Mouse (Mus musculus) embryonic facial prominence, embryonic 14.5 days (tissue): ENCODE results near the gene Clec1b. TPM values are rescaled to one million over a fixed set of nuclear protein-coding genes. Genes with fewer than 3 reads are reported as not detected.

Experiments used
- ATAC-seq: fragments of 200-750 bp; cut with Nextera tagmentation; 2 replicates; pipeline ENCODE4 v1.8.0; 2017; ENCODE audit warnings: low read depth, moderate number of reproducible peaks, moderate TSS enrichment
- DNase-seq: peaks from one replicate; pipeline ENCODE4 v3.0.0-alpha.2; 2015; ENCODE audit warnings: low spot score
- H3K27ac ChIP-seq: fragments of 300-500 bp; sonication (generic); replicated peaks from 2 replicates; pipeline ENCODE4 v1.5.1; 2014; ENCODE audit warnings: low read depth, mild to moderate bottlenecking, low read length, moderate library complexity
- H3K27me3 ChIP-seq: fragments of 300-500 bp; sonication (generic); replicated peaks from 2 replicates; pipeline ENCODE4 v1.6.1; 2014; ENCODE audit warnings: low read length; ENCODE audit not compliant: control insufficient read depth, insufficient read depth
- H3K36me3 ChIP-seq: fragments of 300-500 bp; sonication (generic); 2 replicates; pipeline ENCODE4 v1.6.1; 2014; ENCODE audit warnings: low read length, mixed read lengths; ENCODE audit not compliant: control insufficient read depth, insufficient read depth
- H3K4me1 ChIP-seq: fragments of 300-500 bp; sonication (generic); 2 replicates; pipeline ENCODE4 v1.6.1; 2014; ENCODE audit warnings: antibody characterized with exemption, low read length; ENCODE audit not compliant: control insufficient read depth, insufficient read depth
- H3K4me2 ChIP-seq: fragments of 300-500 bp; sonication (generic); 2 replicates; pipeline ENCODE4 v1.6.1; 2014; ENCODE audit warnings: low read depth, mild to moderate bottlenecking, low read length, moderate library complexity, mixed read lengths
- H3K4me3 ChIP-seq: fragments of 300-500 bp; sonication (generic); 2 replicates; pipeline ENCODE4 v1.5.1; 2014; ENCODE audit warnings: low read depth, mild to moderate bottlenecking, low read length
- H3K9ac ChIP-seq: fragments of 300-500 bp; sonication (generic); 2 replicates; pipeline ENCODE4 v1.6.1; 2014; ENCODE audit warnings: low read depth, mild to moderate bottlenecking, low read length, moderate library complexity, mixed read lengths
- H3K9me3 ChIP-seq: fragments of 300-500 bp; sonication (generic); 2 replicates; pipeline ENCODE4 v1.6.1; 2016; ENCODE audit warnings: low read length; ENCODE audit not compliant: control insufficient read depth
- WGBS: fragments of 180-500 bp; shearing (Covaris S2); extraction: QIAGEN DNeasy Blood & Tissue Kit; methylation state at CpG from one replicate; pipeline ENCODE4 v1.1.7; 2014; 5-methylcytosine and 5-hydroxymethylcytosine counted together
- polyA plus RNA-seq: library from polyadenylated mRNA; unstranded; fragments of >200 nt; fragmentation: Nextera tagmentation; extraction: Ambion mirVana; gene quantifications from 2 replicates; pipeline ENCODE4 v1.2.1, GENCODE M21; 2014

The Clec1b gene
- polyA plus RNA-seq, 1 experiment from 2014 or later: 1.6 TPM

GRCm38 (mm10) chr6:129393732-129394131, 3.4 kb upstream of the Clec1b start:
- DNase-seq: no peak

GRCm38 (mm10) chr6:129399945-129400344, 2.8 kb downstream of the Clec1b start:
- Histone ChIP-seq H3K4me1 (no peaks in the 10 kb centered on the region), H3K4me3 (no peak overlapping the region), H3K4me2 (no peak overlapping the region), H3K27ac (no peak overlapping the region), H3K36me3 (no peaks in the 10 kb centered on the region), H3K9me3 (no peaks in the 10 kb centered on the region), H3K27me3 (no peaks in the 10 kb centered on the region), H3K9ac (no peak overlapping the region)
- ATAC-seq: no peak
- peak; percentile 46 for DNase-seq
- WGBS: 57% methylated on average over 6 of the region's 6 CpGs

More at GRCm38 (mm10) chr6:129393732-129394131, 3.4 kb upstream of the Clec1b start:
- H3K9ac ChIP-seq: no peak overlapping the region
- H3K27ac ChIP-seq: no peak overlapping the region
- ATAC-seq: no peak
- 64% methylated on average over 6 of the region's 6 CpGs for WGBS
- no peaks in the 10 kb centered on the region for H3K9me3 ChIP-seq
- no peaks in the 10 kb centered on the region for H3K4me1 ChIP-seq
- no peak overlapping the region for H3K4me3 ChIP-seq
- H3K36me3 ChIP-seq: no peaks in the 10 kb centered on the region
- no peak overlapping the region for H3K4me2 ChIP-seq
- no peaks in the 10 kb centered on the region for H3K27me3 ChIP-seq

- no peak overlapping the region for H3K9ac ChIP-seq
- no peak overlapping the region for H3K4me3 ChIP-seq
- 75% methylated on average over 2 of the region's 2 CpGs for WGBS
- ATAC-seq: no peak
- no peaks in the 10 kb centered on the region for H3K9me3 ChIP-seq
- H3K27me3 ChIP-seq: no peaks in the 10 kb centered on the region
- DNase-seq: no peak
- H3K27ac ChIP-seq: no peak overlapping the region
- H3K4me1 ChIP-seq: no peaks in the 10 kb centered on the region
- H3K36me3 ChIP-seq: no peaks in the 10 kb centered on the region
- H3K4me2 ChIP-seq: no peak overlapping the region
Measured at GRCm38 (mm10) chr6:129402404-129402803, 5.3 kb downstream of the Clec1b start.

- peak; percentile 12 for DNase-seq
- Histone ChIP-seq H3K9me3 (no peaks in the 10 kb centered on the region), H3K9ac (no peak overlapping the region), H3K4me3 (no peak overlapping the region), H3K27ac (no peak overlapping the region), H3K27me3 (no peaks in the 10 kb centered on the region), H3K36me3 (no peaks in the 10 kb centered on the region), H3K4me2 (no peak overlapping the region), H3K4me1 (no peaks in the 10 kb centered on the region)
- 86% methylated on average over 6 of the region's 6 CpGs for WGBS
- ATAC-seq: no peak
Measured at GRCm38 (mm10) chr6:129403391-129403790, 6.3 kb downstream of the Clec1b start.

GRCm38 (mm10) chr6:129405999-129406398, 8.9 kb downstream of the Clec1b start:
- ATAC-seq (no peak), DNase-seq (no peak)
- H3K27ac ChIP-seq: no peak overlapping the region
- H3K9me3 ChIP-seq: no peaks in the 10 kb centered on the region
- H3K4me1 ChIP-seq: no peaks in the 10 kb centered on the region
- no peaks in the 10 kb centered on the region for H3K27me3 ChIP-seq
- H3K4me3 ChIP-seq: no peak overlapping the region
- H3K4me2 ChIP-seq: no peak overlapping the region
- no peaks in the 10 kb centered on the region for H3K36me3 ChIP-seq
- no peak overlapping the region for H3K9ac ChIP-seq

- Histone ChIP-seq H3K36me3 (no peaks in the 10 kb centered on the region), H3K9ac (no peak overlapping the region), H3K27ac (no peak overlapping the region; the same call in 1 of the 2 replicates), H3K4me1 (no peaks in the 10 kb centered on the region), H3K4me2 (no peak overlapping the region), H3K4me3 (no peak overlapping the region), H3K27me3 (no peaks in the 10 kb centered on the region), H3K9me3 (no peaks in the 10 kb centered on the region)
- peak; percentile 17 for DNase-seq
- ATAC-seq: no peak
- 33% methylated on average over 2 of the region's 2 CpGs for WGBS
Measured at GRCm38 (mm10) chr6:129407324-129407723, 10.2 kb downstream of the Clec1b start.

- H3K36me3 ChIP-seq: no peaks in the 10 kb centered on the region
- DNase-seq: no peak
- H3K4me2 ChIP-seq: no peak within 1 kb of the TSS
- no peak within 1 kb of the TSS for H3K4me3 ChIP-seq
- no peaks in the 10 kb centered on the region for H3K27me3 ChIP-seq
- 82% methylated on average over 2 of the region's 2 CpGs for WGBS
- no peak within 1 kb of the TSS for H3K9ac ChIP-seq
- H3K4me1 ChIP-seq: no peaks in the 10 kb centered on the region
- no peaks in the 10 kb centered on the region for H3K9me3 ChIP-seq
- H3K27ac ChIP-seq: no peak within 1 kb of the TSS; the same call in 1 of the 2 replicates
- ATAC-seq: no peak
Measured at GRCm38 (mm10) chr6:129408562-129408961, 11.5 kb downstream of the Clec1b start, which contains the start of gene Clec9a. TSS of gene Clec9a (plus strand) at chr6:129408862.

- ATAC-seq: no peak
- WGBS: 72% methylated on average over 1 of the region's 1 CpGs
Measured at GRCm38 (mm10) chr6:129414177-129414576, 17.1 kb downstream of the Clec1b start.

GRCm38 (mm10) chr6:129422311-129422710, 25.2 kb downstream of the Clec1b start:
- 86% methylated on average over 3 of the region's 3 CpGs for WGBS
- no peaks in the 10 kb centered on the region for H3K36me3 ChIP-seq
- H3K4me2 ChIP-seq: no peak overlapping the region
- no peaks in the 10 kb centered on the region for H3K9me3 ChIP-seq
- H3K4me1 ChIP-seq: 0 out of 2 replicates have a peak, but pooled peaks cover 7% of the 10 kb centered on the region
- no peak for ATAC-seq
- no peak overlapping the region for H3K4me3 ChIP-seq
- DNase-seq: no peak
- H3K27ac ChIP-seq: no peak overlapping the region
- H3K27me3 ChIP-seq: no peaks in the 10 kb centered on the region
- H3K9ac ChIP-seq: no peak overlapping the region

More at GRCm38 (mm10) chr6:129414177-129414576, 17.1 kb downstream of the Clec1b start:
- Histone ChIP-seq H3K36me3 (no peaks in the 10 kb centered on the region), H3K4me2 (no peak overlapping the region), H3K27ac (no peak overlapping the region), H3K9me3 (no peaks in the 10 kb centered on the region), H3K4me3 (no peak overlapping the region), H3K27me3 (no peaks in the 10 kb centered on the region), H3K9ac (no peak overlapping the region), H3K4me1 (no peaks in the 10 kb centered on the region)
- DNase-seq: no peak
